In genomic region chr15:29447876-29448275, GRCm38 (mm10) we compare ENCODE assay signal across 31 mouse cellular contexts.
DNase-seq lines count a peak whose midpoint lies in the region; TF ChIP-seq lines count a peak whose summit lies in the region.
"Had no signal": no experiment of that assay in that cellular context is flagged by ENCODE, and none has a peak within 500 bp of the region (broad histone marks: within the 10 kb centered on the region; RNA-seq: fewer than 3 reads in every experiment).

No protein-coding gene starts in this region.

- no peak for TF ChIP-seq CTCF in left cerebral cortex, adult 2 months (IDR thresholded peaks at IDR 0.05)
- TF ChIP-seq CTCF in layer of hippocampus, adult 2 months (conservative IDR thresholded peaks at IDR 0.05) = no peak

- H3K4me3 ChIP-seq in left cerebral cortex, adult 2 months = no peak overlapping the region
- H3K4me3 ChIP-seq in layer of hippocampus, adult 2 months = no peak overlapping the region
- H3K4me3 ChIP-seq: erythroblast, embryonic 14.5 days; forebrain, embryonic 12.5 days; hindbrain, embryonic 12.5 days; intestine, embryonic 15.5 days; liver, embryonic 15.5 days; midbrain, embryonic 10.5 days; midbrain, embryonic 15.5 days; neural tube, embryonic 15.5 days; stomach, embryonic 15.5 days had no signal

- peak; percentile 15 to 47 for DNase-seq in left cerebral cortex, postnatal 25 days (ENCODE audit: low spot score in 2 of 2)
- no peak for DNase-seq in left cerebral cortex, adult 2 months (ENCODE audit: extremely low spot score in 1 of 2, low spot score in 2 of 2)
- DNase-seq in layer of hippocampus, adult 2 months (ENCODE audit: low spot score in 2 of 2) = peak; percentile 28 to 44
- peak; percentile 18 for DNase-seq in layer of hippocampus, adult 9-10 months (ENCODE audit: low spot score)
- DNase-seq in right cerebral cortex, postnatal 14 days = peak; percentile 11
- DNase-seq in lung, postnatal 4 days = no peak
- DNase-seq in thymus, postnatal 14 days = no peak
- DNase-seq: adrenal gland, postnatal 25 days; B cell, adult 2 months; cerebellum, adult 18-20 months; cerebellum, postnatal 10 days; forebrain, postnatal 0 days; gastrocnemius, postnatal 14 days; heart, adult 18-20 months; heart, postnatal 36 days; kidney, adult 2 months; lung, embryonic 14.5 days; lung, postnatal 14 days; retina, postnatal 1 day; thymus, postnatal 25 days had no signal

- H3K27ac ChIP-seq in left cerebral cortex, adult 2 months = no peak overlapping the region
- no peak overlapping the region for H3K27ac ChIP-seq in layer of hippocampus, adult 2 months
- H3K27ac ChIP-seq: forebrain, embryonic 12.5 days; hindbrain, embryonic 12.5 days; hindbrain, postnatal 0 days; intestine, embryonic 15.5 days; kidney, postnatal 0 days; liver, embryonic 15.5 days; midbrain, embryonic 10.5 days; midbrain, embryonic 15.5 days; neural tube, embryonic 15.5 days; stomach, embryonic 15.5 days had no signal

- intact Hi-C loops in left cerebral cortex, postnatal 25 days (cut with DNase I) = no loop called here
- intact Hi-C loops in left cerebral cortex, adult 2 months (cut with DNase I) = no loop called here

Comparison
In these comparisons a context has a peak if more than half of its experiments do, and no peak if none do; other contexts are left out.
1. DNase-seq: peak in left cerebral cortex, postnatal 25 days (2 of 2), layer of hippocampus, adult 2 months (2 of 2), layer of hippocampus, adult 9-10 months (single experiment) and right cerebral cortex, postnatal 14 days (single experiment); none in left cerebral cortex, adult 2 months (0 of 2), lung, postnatal 4 days (0 of 2) and thymus, postnatal 14 days (single experiment).